Mouse (Mus musculus) brain, embryonic 14.5 days (tissue): ENCODE measurements around the gene H13. TPM values are rescaled to one million over a fixed set of nuclear protein-coding genes. Genes with fewer than 3 reads are reported as not detected.

Experiments
- DNase-seq: peaks from one replicate; pipeline ENCODE4 v3.0.0-alpha.2; 2011; ENCODE audit warnings: low read depth
- CTCF ChIP-seq: fragments of 200-500 bp; IDR thresholded peaks from 2 replicates; pipeline ENCODE4 v1.5.1; 2012; ENCODE audit warnings: inconsistent platforms, mild to moderate bottlenecking, moderate library complexity, borderline replicate concordance; ENCODE audit not compliant: insufficient read depth, insufficient read length; ENCODE audit errors: extremely low read depth
- POLR2A ChIP-seq: fragments of 200-500 bp; IDR thresholded peaks from 2 replicates; pipeline ENCODE4 v1.6.1; 2012; ENCODE audit warnings: mild to moderate bottlenecking, inconsistent platforms, borderline replicate concordance; ENCODE audit not compliant: poor library complexity, insufficient read depth, insufficient read length, severe bottlenecking; ENCODE audit errors: extremely low read depth
- polyA plus RNA-seq: library from polyadenylated mRNA; depleted of rRNA; stranded (reverse); fragments of >200 nt; gene quantifications from 2 replicates; pipeline ENCODE4 v1.2.3, GENCODE M21; 2012

The H13 gene
- polyA plus RNA-seq, 1 experiment: 188 TPM

DNA sequence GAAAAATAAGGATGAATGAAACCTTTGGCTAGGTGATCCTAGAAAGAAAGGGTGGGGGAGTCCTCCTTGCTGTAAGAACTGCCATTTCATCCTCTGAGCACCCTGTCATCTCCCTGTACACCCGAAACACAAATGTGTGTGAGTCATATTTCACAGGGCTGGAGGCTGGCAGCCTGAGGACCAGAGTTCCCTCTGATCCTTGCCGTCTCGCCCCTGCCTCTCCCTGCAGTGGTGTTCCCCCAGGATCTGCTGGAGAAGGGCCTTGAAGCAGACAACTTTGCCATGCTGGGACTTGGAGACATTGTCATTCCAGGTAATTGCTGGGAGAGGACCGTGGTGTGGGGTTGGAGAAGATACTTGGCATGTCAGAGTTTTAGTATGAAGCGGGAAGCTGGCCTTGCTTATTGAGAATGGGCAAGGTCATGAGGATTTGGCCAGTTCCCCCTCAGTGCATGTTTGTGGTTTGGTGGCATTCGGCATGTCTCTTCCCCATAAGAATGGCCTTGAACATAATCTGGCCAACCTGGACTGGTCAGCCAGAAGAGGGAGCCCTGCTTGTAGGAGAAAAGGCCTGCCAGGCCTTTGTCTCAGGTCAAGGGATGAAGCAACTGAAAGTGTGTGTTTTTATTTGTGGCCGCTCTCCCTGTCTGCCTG, 22.4 kb downstream of the H13 start:
- TF ChIP-seq POLR2A: no peak
- peak; percentile 40; the same call in 1 of the 2 replicates for TF ChIP-seq CTCF
- peak; percentile 44 for DNase-seq

DNA sequence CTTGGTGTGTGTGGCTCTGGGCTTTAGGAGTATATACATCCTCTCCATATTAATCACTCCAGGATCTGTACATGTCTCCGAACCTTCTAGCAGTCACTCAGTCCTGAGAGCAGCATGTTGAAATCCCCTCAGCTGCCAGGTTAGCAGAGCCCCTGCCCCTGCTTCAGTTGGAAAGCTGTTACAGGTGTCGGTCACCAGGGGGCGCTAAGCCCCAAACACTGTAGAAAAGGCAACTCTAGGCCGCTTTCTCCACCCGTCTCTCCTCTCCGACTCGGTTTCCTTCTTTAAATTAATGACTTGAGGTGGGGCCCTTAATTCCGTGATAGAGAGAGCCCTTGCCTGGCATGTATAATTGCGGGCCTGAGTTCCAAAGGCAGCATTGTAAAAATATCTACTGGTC, 24.0 kb downstream of the H13 start:
- DNase-seq: peak; percentile 86
- peak; percentile 90 for TF ChIP-seq CTCF
- TF ChIP-seq POLR2A: no peak

DNA sequence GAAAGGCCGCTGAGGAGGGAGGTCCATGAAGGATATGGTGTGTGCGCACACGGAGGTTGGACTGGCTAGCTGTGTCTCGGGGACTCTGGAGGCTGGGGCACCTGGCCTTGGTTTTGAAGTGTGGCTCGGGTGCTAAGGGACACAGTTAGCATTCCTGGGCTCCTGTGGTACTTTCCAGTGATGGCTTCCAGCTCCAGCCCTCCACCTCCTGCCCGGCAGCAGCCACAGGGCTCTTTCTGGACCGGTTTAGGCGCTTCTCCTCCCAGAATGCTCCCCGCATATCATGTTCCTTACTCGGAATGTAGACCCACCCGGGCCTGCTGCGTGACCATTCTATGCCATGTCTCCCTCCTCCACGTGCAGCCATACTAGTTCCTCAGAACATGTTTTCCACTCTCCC, 24.5 kb downstream of the H13 start:
- DNase-seq: no peak
- TF ChIP-seq POLR2A (no peak), CTCF (no peak)

DNA sequence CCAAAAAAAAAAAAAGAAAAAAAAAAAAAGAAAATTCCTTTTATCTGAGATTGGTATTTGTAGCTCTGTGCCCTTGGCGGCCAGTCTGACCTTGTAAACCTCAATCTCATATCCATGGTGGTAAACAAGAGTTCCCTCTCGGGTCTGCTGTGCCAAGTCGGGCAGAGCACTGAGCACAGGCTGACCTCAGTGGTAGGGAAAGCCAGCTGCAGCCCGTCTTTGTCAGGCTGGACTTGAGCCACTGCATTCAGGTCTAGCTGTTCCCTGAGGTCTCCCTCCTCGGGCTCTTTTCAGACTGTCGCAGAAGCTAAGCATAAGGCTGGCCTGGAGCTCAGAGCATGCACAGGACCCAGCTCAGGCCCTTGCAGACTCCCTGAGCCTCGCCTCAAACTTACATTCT, 25.4 kb downstream of the H13 start:
- no peak for DNase-seq
- no peak for TF ChIP-seq CTCF
- TF ChIP-seq POLR2A: no peak

DNA sequence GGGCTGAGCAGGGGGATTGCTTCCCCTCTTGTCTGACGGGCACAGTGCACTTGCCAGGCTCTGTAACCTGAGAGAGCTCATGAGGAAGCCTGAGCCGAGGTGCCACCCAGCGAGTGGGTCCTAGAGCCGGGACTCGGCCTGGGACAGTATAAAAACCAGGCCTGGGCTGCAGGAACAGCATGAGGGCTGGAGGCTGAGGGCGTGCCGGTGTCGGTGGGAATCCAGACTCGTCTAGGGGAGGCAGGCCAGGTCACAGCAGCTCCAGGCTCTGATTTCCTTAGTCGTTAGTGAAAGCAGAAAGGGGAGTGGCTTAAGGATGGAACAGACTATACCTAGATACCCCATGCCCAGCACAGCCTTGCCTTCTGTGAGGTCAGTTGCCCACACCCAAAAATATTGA, 26.8 kb downstream of the H13 start:
- TF ChIP-seq POLR2A: no peak
- no peak for TF ChIP-seq CTCF
- DNase-seq: no peak

DNA sequence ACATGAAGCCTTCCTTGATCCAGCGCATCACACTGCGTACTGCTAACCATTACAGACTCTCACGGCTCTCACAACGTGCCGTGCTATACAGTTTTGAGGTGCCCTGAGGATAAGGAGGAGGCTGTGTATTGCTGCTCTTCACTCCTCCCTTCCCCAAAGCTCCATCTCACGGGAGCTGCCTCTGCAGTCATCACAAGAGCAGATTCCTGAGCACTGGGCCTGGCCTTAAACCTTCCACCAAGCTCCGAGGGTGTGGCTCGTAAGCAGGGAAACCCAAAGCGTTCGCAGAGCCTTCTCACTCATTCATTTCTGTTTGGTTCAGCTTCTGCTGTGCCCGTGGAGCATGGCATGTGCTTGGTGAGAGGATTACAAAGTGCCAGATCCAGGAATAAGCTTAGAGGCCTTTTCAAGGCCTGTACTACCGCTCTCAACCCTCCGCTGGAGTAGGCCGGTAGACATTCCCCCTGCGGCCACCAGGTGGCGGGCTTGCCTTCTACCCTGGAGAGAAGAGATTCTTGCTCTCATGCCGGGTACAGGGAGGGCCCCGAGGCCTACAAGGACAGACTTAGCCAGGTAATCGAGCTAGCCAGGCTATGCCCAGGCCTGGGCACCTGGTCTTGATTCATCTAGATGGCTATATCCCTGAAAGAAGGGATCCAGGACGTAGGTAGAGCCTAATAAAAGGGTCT, 27.4 kb downstream of the H13 start:
- peak; percentile 95 for DNase-seq
- TF ChIP-seq CTCF (peak; percentile 98), POLR2A (no peak)

DNA sequence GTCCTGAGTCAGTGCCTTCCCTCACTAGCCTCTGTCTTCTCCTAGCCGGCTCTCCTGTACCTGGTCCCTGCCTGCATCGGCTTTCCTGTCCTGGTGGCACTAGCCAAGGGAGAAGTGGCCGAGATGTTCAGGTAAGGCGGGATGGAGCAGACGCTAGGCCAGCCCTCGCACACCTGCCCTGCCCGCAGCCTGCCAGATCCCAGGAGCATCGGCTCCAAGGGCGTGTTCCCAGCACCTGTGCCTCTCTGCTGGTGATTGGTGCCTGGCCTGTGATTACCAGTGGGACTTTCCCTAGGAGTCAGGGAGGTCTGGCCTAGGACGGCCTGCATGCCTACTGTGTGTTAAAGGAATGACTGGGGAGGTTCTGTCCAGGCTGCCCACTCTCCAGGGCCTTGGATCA, 30.9 kb downstream of the H13 start:
- DNase-seq: no peak
- TF ChIP-seq POLR2A: no peak
- TF ChIP-seq CTCF: no peak

DNA sequence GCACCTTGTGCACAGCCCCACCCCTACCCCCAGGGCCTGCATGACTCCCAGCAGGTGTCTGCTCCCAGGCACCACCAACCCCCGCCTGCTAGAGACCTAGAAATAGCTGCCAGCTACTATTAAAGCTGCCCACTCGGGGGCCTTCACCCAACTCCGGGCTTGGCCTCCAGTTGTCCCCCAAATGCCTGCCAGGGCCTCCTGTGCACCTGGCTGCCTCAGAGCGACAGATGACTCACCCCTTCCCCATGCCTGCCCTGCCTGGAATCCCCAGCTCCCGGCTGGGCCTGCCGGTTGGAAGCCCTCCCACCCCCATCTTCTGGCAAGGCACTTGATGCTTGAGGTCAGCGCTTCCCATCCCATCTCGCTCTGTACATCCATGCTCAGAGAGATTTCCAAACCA, 31.5 kb downstream of the H13 start:
- no peak for DNase-seq
- no peak for TF ChIP-seq POLR2A
- TF ChIP-seq CTCF: no peak

DNA sequence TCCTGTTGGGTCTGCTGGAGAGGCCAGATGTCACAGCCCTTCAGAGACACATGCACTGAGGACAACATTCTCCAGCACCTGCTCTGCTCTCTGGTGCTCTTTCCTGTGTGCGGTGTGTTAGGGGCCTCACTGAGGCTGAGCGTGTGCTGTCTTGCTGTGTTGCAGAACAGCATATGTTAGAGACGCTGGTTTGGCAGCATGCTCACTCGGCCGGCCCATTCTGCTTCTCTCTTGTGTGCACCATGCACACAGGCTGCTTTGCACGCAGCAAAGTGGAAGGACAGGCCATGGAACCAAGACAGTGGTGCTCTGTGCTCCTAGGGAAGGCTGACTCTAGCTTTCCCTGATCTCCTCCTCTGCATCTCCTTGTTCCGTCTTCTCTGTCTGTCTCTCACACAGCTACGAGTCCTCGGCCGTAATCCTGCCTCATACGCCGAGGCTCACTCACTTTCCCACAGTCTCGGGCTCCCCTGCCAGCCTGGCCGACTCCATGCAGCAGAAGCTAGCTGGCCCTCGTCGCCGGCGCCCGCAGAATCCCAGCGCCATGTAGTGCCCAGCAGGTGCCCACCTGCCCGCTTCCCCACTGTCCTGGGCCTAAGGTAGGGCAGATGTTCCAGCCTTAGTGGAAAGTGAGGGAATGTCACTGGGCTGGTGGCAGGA, 34.5 kb downstream of the H13 start:
- TF ChIP-seq CTCF (no peak), POLR2A (no peak)
- no peak for DNase-seq

DNA sequence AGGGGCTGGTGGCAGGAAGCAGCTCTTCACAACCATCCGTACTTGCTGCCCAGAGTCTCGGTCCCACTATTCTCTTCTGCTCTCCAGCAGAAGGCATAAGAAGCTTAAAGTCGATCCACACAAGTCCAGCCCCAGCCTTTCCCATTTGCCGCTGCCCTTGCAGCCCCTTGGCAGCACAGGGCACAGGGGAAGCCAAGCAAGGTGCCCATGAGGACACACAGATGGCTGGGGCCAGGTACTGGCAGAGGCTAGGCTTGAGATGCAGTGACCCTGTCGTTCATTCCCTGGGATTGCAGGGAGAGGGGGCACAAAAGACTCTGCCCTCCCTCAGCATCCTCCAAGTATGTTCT, 35.0 kb downstream of the H13 start:
- no peak for DNase-seq
- TF ChIP-seq CTCF (no peak), POLR2A (no peak)

DNA sequence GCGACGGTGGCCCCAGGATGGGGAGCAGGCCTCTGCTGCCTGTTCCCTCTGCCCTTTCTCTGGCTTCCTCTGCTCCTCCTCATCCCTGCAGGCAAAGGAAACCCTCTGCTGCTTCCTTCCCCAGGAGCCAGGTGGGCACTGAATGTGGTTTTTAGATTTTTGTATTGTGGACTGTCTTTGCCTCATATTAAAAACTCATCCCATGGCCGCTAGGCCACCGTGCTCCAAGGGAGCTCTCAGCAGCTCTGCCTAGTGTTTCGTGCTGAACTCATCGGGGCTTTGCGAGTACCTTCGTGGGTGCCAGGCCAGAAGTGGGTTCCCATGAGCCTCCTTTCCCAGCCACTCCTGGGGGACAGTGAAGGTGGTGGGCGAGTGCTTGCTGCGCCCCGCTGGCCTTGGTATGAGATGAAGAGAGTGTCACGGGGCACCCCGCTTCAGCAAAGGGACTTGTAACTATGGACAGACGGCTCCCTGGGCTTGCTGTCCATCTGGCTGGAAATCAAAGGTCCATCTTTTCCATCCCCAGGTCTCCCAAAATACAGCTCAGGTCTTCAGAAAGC, 35.6 kb downstream of the H13 start:
- DNase-seq: no peak
- TF ChIP-seq POLR2A (no peak), CTCF (no peak)
